Mouse (Mus musculus) testis, adult 10 weeks (tissue): ENCODE measurements around the gene Foxi2. TPM values are rescaled to one million over a fixed set of nuclear protein-coding genes. Genes with fewer than 3 reads are reported as not detected.

ENCODE experiments used
- polyA plus RNA-seq: library from polyadenylated mRNA; stranded (reverse); fragments of 350-450 nt; fragmentation: Illumina TruSeq; extraction: RNeasy Lipid Tissue Mini Kit (QIAGEN cat#74804); gene quantifications from one replicate; pipeline ENCODE4 v1.2.3, GENCODE M21; 2014; ENCODE audit warnings: low read depth, low replicate concordance

Gene Foxi2
- polyA plus RNA-seq, result not detected

DNA sequence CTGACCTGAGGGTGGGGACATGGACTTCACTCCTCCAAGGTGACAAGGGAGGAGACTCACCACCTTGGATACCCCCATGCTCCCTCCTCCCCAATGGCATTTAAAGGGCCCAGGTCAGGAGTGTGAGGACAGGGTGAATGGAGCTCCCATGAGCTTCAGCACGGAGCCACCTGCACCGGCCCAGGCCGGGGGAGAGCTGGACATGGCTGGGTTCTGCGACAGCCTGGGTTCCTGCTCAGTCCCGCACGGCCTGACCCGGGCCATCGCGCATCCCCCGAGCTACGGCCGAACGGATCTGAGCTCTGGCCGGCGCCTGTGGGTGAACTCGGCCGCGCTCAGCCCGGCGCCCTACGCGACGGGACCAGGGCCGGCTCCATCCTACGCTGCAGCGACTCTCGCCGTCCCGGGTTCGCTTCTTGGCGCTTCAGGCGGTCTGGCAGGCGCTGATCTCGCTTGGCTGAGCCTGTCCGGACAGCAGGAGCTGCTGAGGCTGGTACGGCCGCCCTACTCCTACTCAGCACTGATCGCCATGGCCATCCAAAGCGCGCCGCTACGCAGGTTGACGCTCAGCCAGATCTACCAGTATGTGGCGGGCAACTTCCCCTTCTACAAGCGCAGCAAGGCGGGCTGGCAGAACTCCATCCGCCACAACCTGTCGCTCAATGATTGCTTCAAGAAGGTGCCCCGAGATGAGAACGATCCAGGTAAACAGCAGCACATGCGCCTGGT is at the start of gene Foxi2:
Gene Foxi2 (plus strand): TSS at position 72 of the 729 bp plus-strand sequence.

Other genes starting within 250 kb of the Foxi2 start
- 4.5 TPM for gene Nps, start 151.6 kb upstream of the Foxi2 start, polyA plus RNA-seq
- gene Clrn3, start 118.3 kb downstream of the Foxi2 start, polyA plus RNA-seq, result not detected
- gene Ptpre, start 127.2 kb downstream of the Foxi2 start, polyA plus RNA-seq, result 6.2 TPM